Mouse (Mus musculus) thymus, adult 2 months (tissue): Measurements from ENCODE around the gene Ccdc134. TPM values are rescaled to one million over a fixed set of nuclear protein-coding genes. Genes with fewer than 3 reads are reported as not detected.

Experiments used
- DNase-seq: peaks from one replicate; pipeline ENCODE4 v3.0.0; 2021
- H3K27ac ChIP-seq: fragments of 200-500 bp; 2 replicates; pipeline ENCODE4 v1.5.1; 2012; ENCODE audit warnings: low read length, control low read depth; ENCODE audit not compliant: control insufficient read depth, insufficient read depth
- H3K27me3 ChIP-seq: fragments of 200-500 bp; 2 replicates; pipeline ENCODE4 v1.6.1; 2012; ENCODE audit warnings: mild to moderate bottlenecking, low read length, moderate library complexity, mixed read lengths; ENCODE audit not compliant: control insufficient read depth, insufficient read depth
- H3K36me3 ChIP-seq: fragments of 200-500 bp; 2 replicates; pipeline ENCODE4 v1.6.1; 2012; ENCODE audit warnings: mild to moderate bottlenecking, low read length, moderate library complexity; ENCODE audit not compliant: control insufficient read depth, insufficient read depth
- H3K4me1 ChIP-seq: fragments of 200-500 bp; replicated peaks from 2 replicates; pipeline ENCODE4 v1.6.1; 2012; ENCODE audit warnings: low read length; ENCODE audit not compliant: control insufficient read depth, insufficient read depth
- H3K4me3 ChIP-seq: fragments of 200-500 bp; 2 replicates; pipeline ENCODE4 v1.5.1; 2012; ENCODE audit warnings: mild to moderate bottlenecking, low read length, control low read depth, moderate library complexity; ENCODE audit not compliant: control insufficient read depth, insufficient read depth
- CTCF ChIP-seq: fragments of 200-500 bp; IDR thresholded peaks from 2 replicates; pipeline ENCODE4 v1.5.1; 2012; ENCODE audit warnings: mild to moderate bottlenecking, control low read depth, low read length, moderate library complexity, borderline replicate concordance; ENCODE audit not compliant: control insufficient read depth, poor library complexity, insufficient read depth; ENCODE audit errors: extremely low read depth
- POLR2A ChIP-seq: fragments of 200-500 bp; IDR thresholded peaks from 2 replicates; pipeline ENCODE4 v1.6.1; 2012; ENCODE audit warnings: mild to moderate bottlenecking, low read length, control low read depth, moderate library complexity; ENCODE audit not compliant: control insufficient read depth, poor library complexity, insufficient read depth; ENCODE audit errors: extremely low read depth
- WGBS: fragments of 180-500 bp; shearing (Covaris S2); methylation state at CpG from one replicate; pipeline ENCODE4 v1.1.7; 2018; 5-methylcytosine and 5-hydroxymethylcytosine counted together
- polyA plus RNA-seq: library from polyadenylated mRNA; depleted of rRNA; stranded (reverse); fragments of >200 nt; gene quantifications from 2 replicates; pipeline ENCODE4 v1.2.3, GENCODE M21; 2012; rRNA removed

The Ccdc134 gene
- polyA plus RNA-seq, 1 experiment = 39.4 TPM

GRCm38 (mm10) chr15:82188481-82189240, 60.9 kb downstream of the Ccdc134 start:
- H3K27me3 ChIP-seq = no peaks in the 10 kb centered on the region
- no peak for TF ChIP-seq POLR2A
- TF ChIP-seq CTCF = no peak
- 99% methylated on average over 10 of the region's 10 CpGs for WGBS
- H3K27ac ChIP-seq = no peak overlapping the region
- H3K36me3 ChIP-seq = peaks cover 59% of the 10 kb centered on the region
- DNase-seq = peak; percentile 66
- H3K4me1 ChIP-seq = peaks cover 12% of the 10 kb centered on the region; the same call in 1 of the 2 replicates
- no peak overlapping the region for H3K4me3 ChIP-seq

Other genes with a start within 250 kb of the Ccdc134 start
- 16.7 and 17.5 TPM in 2 replicates for gene Polr3h, start 201.7 kb upstream of the Ccdc134 start, polyA plus RNA-seq
- gene Csdc2, start 191.2 kb upstream of the Ccdc134 start, polyA plus RNA-seq = 1.9 and 6.8 TPM in 2 replicates
- gene Pmm1, start 167.0 kb upstream of the Ccdc134 start, polyA plus RNA-seq = 64.1 and 68.7 TPM in 2 replicates
- not detected in 2 replicates for gene 1700029P11Rik, start 147.4 kb upstream of the Ccdc134 start, polyA plus RNA-seq
- 183 and 225 TPM in 2 replicates for gene Xrcc6, start 140.1 kb upstream of the Ccdc134 start, polyA plus RNA-seq
- gene Desi1, start 94.1 kb upstream of the Ccdc134 start, polyA plus RNA-seq = 199 and 252 TPM in 2 replicates
- 122 and 134 TPM in 2 replicates for gene Snu13, start 80.3 kb upstream of the Ccdc134 start, polyA plus RNA-seq
- 0.04 TPM in 1 of 2 replicates, not detected in the other for gene 4930407I10Rik, start 68.8 kb upstream of the Ccdc134 start, polyA plus RNA-seq
- 0.08 and 0.11 TPM in 2 replicates for gene Mei1, start 57.9 kb upstream of the Ccdc134 start, polyA plus RNA-seq
- gene Srebf2, start 19.3 kb downstream of the Ccdc134 start, polyA plus RNA-seq = 410 and 478 TPM in 2 replicates
- gene Shisa8, start 84.9 kb downstream of the Ccdc134 start, polyA plus RNA-seq = 0.93 and 1.1 TPM in 2 replicates
- gene Tnfrsf13c, start 96.4 kb downstream of the Ccdc134 start, polyA plus RNA-seq = 4.3 and 7.0 TPM in 2 replicates
- 44.8 and 68.0 TPM in 2 replicates for gene Cenpm, start 116.8 kb downstream of the Ccdc134 start, polyA plus RNA-seq
- 0.08 and 0.24 TPM in 2 replicates for gene 1500009C09Rik, start 124.5 kb downstream of the Ccdc134 start, polyA plus RNA-seq
- gene Sept3, start 147.0 kb downstream of the Ccdc134 start, polyA plus RNA-seq = 3.4 and 4.6 TPM in 2 replicates
- 0.11 and 0.14 TPM in 2 replicates for gene Wbp2nl, start 171.0 kb downstream of the Ccdc134 start, polyA plus RNA-seq
- gene Naga, start 211.0 kb downstream of the Ccdc134 start, polyA plus RNA-seq = 118 and 150 TPM in 2 replicates
- 1.7 and 2.3 TPM in 2 replicates for gene Pheta2, start 211.0 kb downstream of the Ccdc134 start, polyA plus RNA-seq
- gene Smdt1, start 211.0 kb downstream of the Ccdc134 start, polyA plus RNA-seq = 218 and 230 TPM in 2 replicates
- gene Ndufa6, start 226.4 kb downstream of the Ccdc134 start, polyA plus RNA-seq = 227 and 278 TPM in 2 replicates